Mouse (Mus musculus): ENCODE results near the gene Lmod3. TPM values are rescaled to one million over a fixed set of nuclear protein-coding genes. Genes with fewer than 3 reads are reported as not detected.

Gene Lmod3
- polyA plus RNA-seq, 1 experiment from 2014 or later, result 4.6 TPM

DNA sequence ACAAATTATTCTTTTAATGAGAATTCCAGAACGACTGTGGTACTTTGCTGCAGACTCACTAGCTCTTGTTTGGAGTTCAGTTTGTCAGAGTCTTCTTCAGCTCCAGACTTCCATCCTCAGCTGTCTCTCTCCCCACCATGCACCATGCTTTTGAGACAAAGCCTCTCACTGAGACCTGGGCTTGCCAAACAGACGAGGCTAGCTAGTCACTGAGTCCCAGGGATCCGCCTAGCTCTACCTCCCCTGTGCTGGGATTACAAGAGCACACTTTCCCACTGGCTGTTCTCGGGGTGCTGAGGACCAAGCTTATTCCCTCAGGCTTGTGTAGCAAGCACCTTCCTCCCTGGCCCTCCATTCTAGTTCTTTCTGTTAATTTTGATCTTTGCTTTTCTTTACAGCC is 29.0 kb downstream of the Lmod3 start:
- Histone ChIP-seq H3K27me3 (0 out of 2 replicates have a peak, but pooled peaks cover 10% of the 10 kb centered on the region), H3K27ac (peak overlapping the region; percentile 68), H3K9me3 (no peaks in the 10 kb centered on the region), H3K4me2 (no peak overlapping the region), H3K36me3 (0 out of 2 replicates have a peak, but pooled peaks cover 3% of the 10 kb centered on the region), H3K4me3 (replicated peaks) (no peak overlapping the region), H3K9ac (replicated peaks) (no peak overlapping the region), H3K4me1 (replicated peaks) (peaks cover 19% of the 10 kb centered on the region)
- no peak for ATAC-seq (ENCODE audit: insufficient number of reproducible peaks, insufficient read depth, low FRiP score, low TSS enrichment, low read depth)
- WGBS, result 81% methylated on average over 4 of the region's 4 CpGs

DNA sequence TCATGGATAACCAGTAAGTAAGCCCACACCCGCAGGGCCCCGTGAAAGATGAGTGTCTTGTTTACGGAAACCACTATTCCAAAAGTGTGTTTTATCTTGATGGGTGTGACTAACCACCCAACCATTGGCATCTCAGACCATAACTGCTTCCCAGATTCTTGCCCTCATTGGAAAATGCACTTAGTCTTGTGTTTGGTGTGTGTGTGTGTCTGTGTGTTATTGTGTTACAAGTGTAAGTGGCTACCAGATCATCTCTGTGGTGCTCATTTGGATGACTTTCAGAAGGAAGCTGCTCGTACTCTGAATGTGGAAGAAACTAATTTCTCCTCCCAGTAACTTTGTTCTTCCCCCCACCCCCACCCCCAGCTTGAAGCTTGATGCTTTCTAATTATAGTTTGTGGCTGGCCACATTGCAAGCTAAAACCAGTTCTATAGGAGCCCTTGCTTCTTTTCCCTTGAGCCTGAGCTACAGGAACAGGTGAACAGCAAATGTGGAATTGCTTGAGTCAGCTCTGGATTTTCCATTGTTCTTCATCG is 29.6 kb downstream of the Lmod3 start:
- H3K36me3 ChIP-seq, result 0 out of 2 replicates have a peak, but pooled peaks cover 3% of the 10 kb centered on the region
- WGBS, result 63% methylated on average over 5 of the region's 5 CpGs
- H3K27ac ChIP-seq, result 0 out of 2 replicates have a peak overlapping the region, but pooled peaks have one; percentile 23
- 0 out of 2 replicates have a peak, but pooled peaks cover 10% of the 10 kb centered on the region for H3K27me3 ChIP-seq
- 0 out of 2 replicates have a peak overlapping the region, but pooled peaks have one; percentile 6 for H3K4me2 ChIP-seq
- peaks cover 19% of the 10 kb centered on the region for H3K4me1 ChIP-seq (replicated peaks)
- no peak overlapping the region for H3K9ac ChIP-seq (replicated peaks)
- ATAC-seq (ENCODE audit: insufficient number of reproducible peaks, insufficient read depth, low FRiP score, low TSS enrichment, low read depth), result no peak
- H3K4me3 ChIP-seq (replicated peaks), result no peak overlapping the region
- no peaks in the 10 kb centered on the region for H3K9me3 ChIP-seq

GRCm38 (mm10) chr6:97222321-97222720 is 30.2 kb downstream of the Lmod3 start:
- ATAC-seq (ENCODE audit: insufficient number of reproducible peaks, insufficient read depth, low FRiP score, low TSS enrichment, low read depth), result no peak
- 0 out of 2 replicates have a peak, but pooled peaks cover 3% of the 10 kb centered on the region for H3K36me3 ChIP-seq
- H3K4me2 ChIP-seq, result no peak overlapping the region
- H3K9ac ChIP-seq (replicated peaks), result no peak overlapping the region
- H3K4me1 ChIP-seq (replicated peaks), result peaks cover 19% of the 10 kb centered on the region
- 0 out of 2 replicates have a peak overlapping the region, but pooled peaks have one; percentile 59 for H3K27ac ChIP-seq
- no peaks in the 10 kb centered on the region for H3K9me3 ChIP-seq
- 0 out of 2 replicates have a peak, but pooled peaks cover 10% of the 10 kb centered on the region for H3K27me3 ChIP-seq
- H3K4me3 ChIP-seq (replicated peaks), result no peak overlapping the region
- 64% methylated on average over 6 of the region's 6 CpGs for WGBS

- Histone ChIP-seq H3K36me3 (no peaks in the 10 kb centered on the region), H3K9me3 (no peaks in the 10 kb centered on the region), H3K4me2 (no peak overlapping the region), H3K4me1 (replicated peaks) (peaks cover 19% of the 10 kb centered on the region), H3K27me3 (0 out of 2 replicates have a peak, but pooled peaks cover 9% of the 10 kb centered on the region), H3K9ac (replicated peaks) (no peak overlapping the region), H3K4me3 (replicated peaks) (no peak overlapping the region), H3K27ac (peak overlapping the region; percentile 59; the same call in 1 of the 2 replicates)
- WGBS, result 61% methylated on average over 15 of the region's 15 CpGs
- no peak for ATAC-seq (ENCODE audit: insufficient number of reproducible peaks, insufficient read depth, low FRiP score, low TSS enrichment, low read depth)
These were observed 31.1 kb downstream of the Lmod3 start for GRCm38 (mm10) chr6:97221205-97222025.

DNA sequence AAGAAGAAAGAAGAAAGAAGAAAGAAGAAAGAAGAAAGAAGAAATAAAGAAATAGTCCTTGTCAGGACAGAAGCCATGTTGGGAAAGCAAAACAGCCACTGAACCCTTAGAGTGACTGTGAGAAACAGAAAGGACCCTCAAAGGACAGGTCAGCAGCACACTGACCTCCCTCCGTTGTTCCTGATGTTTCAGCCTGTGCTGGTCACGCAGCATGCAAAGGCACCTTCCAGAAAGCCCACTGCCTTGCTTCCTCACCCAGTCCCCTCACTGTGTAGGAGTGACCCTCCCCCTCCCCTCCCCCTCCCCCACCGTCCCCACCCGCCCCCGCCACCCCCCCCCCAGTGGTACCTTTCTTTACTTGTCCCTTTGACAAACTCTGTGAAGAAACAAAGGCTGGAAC is 31.9 kb downstream of the Lmod3 start:
- H3K27me3 ChIP-seq, result 0 out of 2 replicates have a peak, but pooled peaks cover 3% of the 10 kb centered on the region
- 96% methylated on average over 2 of the region's 5 CpGs for WGBS
- H3K4me1 ChIP-seq (replicated peaks), result peaks cover 19% of the 10 kb centered on the region
- ATAC-seq (ENCODE audit: insufficient number of reproducible peaks, insufficient read depth, low FRiP score, low TSS enrichment, low read depth), result no peak
- H3K36me3 ChIP-seq, result no peaks in the 10 kb centered on the region
- H3K4me3 ChIP-seq (replicated peaks), result no peak overlapping the region
- no peak overlapping the region for H3K4me2 ChIP-seq
- H3K9ac ChIP-seq (replicated peaks), result no peak overlapping the region
- no peak overlapping the region for H3K27ac ChIP-seq
- H3K9me3 ChIP-seq, result no peaks in the 10 kb centered on the region

DNA sequence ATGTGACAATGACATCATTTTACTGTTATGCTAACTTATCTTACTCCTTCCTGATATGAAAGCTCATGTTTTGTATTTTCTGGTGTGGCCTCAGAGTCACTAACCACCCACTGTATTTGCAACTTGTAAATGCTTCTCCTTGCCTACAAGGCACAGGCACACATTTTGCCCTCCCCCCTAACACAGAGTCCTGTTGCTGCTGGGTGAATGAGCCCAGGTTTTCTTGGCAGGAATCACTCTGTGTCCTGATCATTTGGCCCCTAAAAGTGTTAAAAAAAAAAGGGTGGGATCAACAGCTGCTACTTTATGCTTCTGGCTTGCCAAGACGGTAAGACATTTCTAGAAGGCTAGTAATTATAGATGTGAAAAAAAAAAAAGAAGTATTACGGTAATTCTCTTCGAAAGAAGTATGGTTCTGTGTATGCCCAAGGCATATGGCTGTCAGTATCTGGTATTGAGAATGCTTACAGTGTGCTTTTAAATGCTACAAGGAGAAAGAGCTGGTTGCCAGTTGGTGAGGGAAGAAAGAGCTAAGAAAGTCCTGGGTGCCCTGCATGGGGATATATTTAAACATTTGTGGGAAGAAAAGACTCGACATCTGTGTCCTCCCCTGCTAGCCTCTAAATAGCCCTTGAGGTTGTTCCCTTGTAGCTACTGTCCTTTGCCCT is 36.3 kb downstream of the Lmod3 start:
- Histone ChIP-seq H3K4me2 (no peak overlapping the region), H3K9me3 (no peaks in the 10 kb centered on the region), H3K4me3 (replicated peaks) (no peak overlapping the region), H3K4me1 (replicated peaks) (peaks cover 9% of the 10 kb centered on the region), H3K27ac (no peak overlapping the region), H3K36me3 (peaks cover 5% of the 10 kb centered on the region; the same call in 1 of the 2 replicates), H3K27me3 (peaks cover 5% of the 10 kb centered on the region; the same call in 1 of the 2 replicates), H3K9ac (replicated peaks) (no peak overlapping the region)
- whole genome bisulfite sequencing, result 68% methylated on average over 4 of the region's 4 CpGs
- ATAC-seq (ENCODE audit: insufficient number of reproducible peaks, insufficient read depth, low FRiP score, low TSS enrichment, low read depth), result no peak

GRCm38 (mm10) chr6:97211981-97212380 is 40.6 kb downstream of the Lmod3 start:
- no peak overlapping the region for H3K27ac ChIP-seq
- 82% methylated on average over 12 of the region's 12 CpGs for WGBS
- H3K36me3 ChIP-seq, result peaks cover 5% of the 10 kb centered on the region; the same call in 1 of the 2 replicates
- H3K4me2 ChIP-seq, result peak overlapping the region; percentile 81
- H3K4me1 ChIP-seq (replicated peaks), result peaks cover 7% of the 10 kb centered on the region; the same call in 1 of the 2 replicates
- peak overlapping the region; percentile 62 for H3K4me3 ChIP-seq (replicated peaks)
- no peak overlapping the region for H3K9ac ChIP-seq (replicated peaks)
- peaks cover 5% of the 10 kb centered on the region; the same call in 1 of the 2 replicates for H3K27me3 ChIP-seq
- ATAC-seq (ENCODE audit: insufficient number of reproducible peaks, insufficient read depth, low FRiP score, low TSS enrichment, low read depth), result no peak
- H3K9me3 ChIP-seq, result no peaks in the 10 kb centered on the region

- 4% methylated on average over 22 of the region's 22 CpGs for WGBS
- no peak overlapping the region for H3K27ac ChIP-seq
- ATAC-seq (ENCODE audit: insufficient number of reproducible peaks, insufficient read depth, low FRiP score, low TSS enrichment, low read depth), result peak; percentile 48; the same call in 1 of the 2 replicates
These were observed 41.5 kb downstream of the Lmod3 start for GRCm38 (mm10) chr6:97210962-97211601.

GRCm38 (mm10) chr6:97210191-97210961 is 42.2 kb downstream of the Lmod3 start, which contains the start of gene Arl6ip5:
TSS of gene Arl6ip5 (plus strand) at chr6:97210689.
- WGBS, result 11% methylated on average over 32 of the region's 32 CpGs
- H3K27ac ChIP-seq, result no peak within 1 kb of the TSS
- ATAC-seq (ENCODE audit: insufficient number of reproducible peaks, insufficient read depth, low FRiP score, low TSS enrichment, low read depth), result peak; percentile 53

More at GRCm38 (mm10) chr6:97210962-97211601, 41.5 kb downstream of the Lmod3 start:
- Histone ChIP-seq H3K36me3 (peaks cover 5% of the 10 kb centered on the region; the same call in 1 of the 2 replicates), H3K9ac (replicated peaks) (peak overlapping the region; percentile 69), H3K27me3 (peaks cover 5% of the 10 kb centered on the region; the same call in 1 of the 2 replicates), H3K4me3 (replicated peaks) (peak overlapping the region; percentile 62), H3K4me2 (peak overlapping the region; percentile 81), H3K4me1 (replicated peaks) (peaks cover 7% of the 10 kb centered on the region; the same call in 1 of the 2 replicates), H3K9me3 (no peaks in the 10 kb centered on the region)

GRCm38 (mm10) chr6:97209751-97210150 is 42.8 kb downstream of the Lmod3 start:
- no peak for ATAC-seq (ENCODE audit: insufficient number of reproducible peaks, insufficient read depth, low FRiP score, low TSS enrichment, low read depth)
- Histone ChIP-seq H3K4me3 (replicated peaks) (no peak overlapping the region), H3K27ac (no peak overlapping the region), H3K4me2 (no peak overlapping the region), H3K9ac (replicated peaks) (no peak overlapping the region), H3K36me3 (no peaks in the 10 kb centered on the region), H3K9me3 (no peaks in the 10 kb centered on the region), H3K4me1 (replicated peaks) (peaks cover 7% of the 10 kb centered on the region; the same call in 1 of the 2 replicates), H3K27me3 (peaks cover 5% of the 10 kb centered on the region; the same call in 1 of the 2 replicates)
- 88% methylated on average over 4 of the region's 4 CpGs for WGBS

More at GRCm38 (mm10) chr6:97210191-97210961, 42.2 kb downstream of the Lmod3 start, which contains the start of gene Arl6ip5:
- H3K9me3 ChIP-seq, result no peaks in the 10 kb centered on the region
- peak within 1 kb of the TSS; percentile 62 for H3K4me3 ChIP-seq (replicated peaks)
- peaks cover 7% of the 10 kb centered on the region; the same call in 1 of the 2 replicates for H3K4me1 ChIP-seq (replicated peaks)
- peaks cover 5% of the 10 kb centered on the region; the same call in 1 of the 2 replicates for H3K27me3 ChIP-seq
- peak within 1 kb of the TSS; percentile 81 for H3K4me2 ChIP-seq
- peak within 1 kb of the TSS; percentile 69 for H3K9ac ChIP-seq (replicated peaks)
- peaks cover 5% of the 10 kb centered on the region; the same call in 1 of the 2 replicates for H3K36me3 ChIP-seq
